Mouse (Mus musculus): ENCODE measurements around the gene Olfr324. TPM values are rescaled to one million over a fixed set of nuclear protein-coding genes. Genes with fewer than 3 reads are reported as not detected.

The Olfr324 gene
- polyA plus RNA-seq (2011; ENCODE audit: insufficient read depth, insufficient read length, low replicate concordance, missing spikeins) = not detected in 2 replicates

DNA sequence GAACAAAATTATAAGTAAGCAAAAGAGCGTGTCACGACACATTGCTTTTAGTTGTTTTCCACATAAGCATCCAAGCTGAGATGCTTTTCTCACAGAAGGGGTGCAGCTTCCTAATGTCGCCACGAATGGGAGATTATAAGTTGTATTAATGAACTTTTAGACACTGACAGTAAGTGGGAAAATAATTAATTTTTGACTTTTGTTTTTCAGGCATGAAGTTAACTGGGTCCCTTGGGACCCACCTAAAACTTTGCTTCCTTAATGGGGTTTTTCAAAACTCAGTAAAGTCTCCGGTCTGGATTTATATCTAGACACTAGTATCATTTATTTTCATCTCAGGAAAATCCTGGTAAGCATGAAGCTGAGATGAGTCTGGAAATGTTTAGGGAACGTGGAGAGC is at the start of gene Olfr324:
TSS of gene Olfr324 (plus strand) at position 301 of the 400 bp plus-strand sequence.
- Histone ChIP-seq H3K4me3 (replicated peaks; ENCODE audit: control insufficient read depth, low read depth, low read length) (no peak within 1 kb of the TSS), H3K4me1 (ENCODE audit: control insufficient read depth, insufficient read depth, low read length) (no peaks in the 10 kb centered on the region; the same call in 1 of the 2 replicates), H3K27ac (ENCODE audit: control insufficient read depth, insufficient read depth, low read depth, low read length, poor library complexity) (no peak within 1 kb of the TSS)
- TF ChIP-seq CTCF (IDR thresholded peaks at IDR 0.05; ENCODE audit: control insufficient read depth, insufficient read depth, low read length) (no peak), POLR2A (IDR thresholded peaks at IDR 0.05; ENCODE audit: borderline replicate concordance, control insufficient read depth, low read depth, low read length) (no peak)
- WGBS = 76% methylated on average over 6 of the region's 6 CpGs

DNA sequence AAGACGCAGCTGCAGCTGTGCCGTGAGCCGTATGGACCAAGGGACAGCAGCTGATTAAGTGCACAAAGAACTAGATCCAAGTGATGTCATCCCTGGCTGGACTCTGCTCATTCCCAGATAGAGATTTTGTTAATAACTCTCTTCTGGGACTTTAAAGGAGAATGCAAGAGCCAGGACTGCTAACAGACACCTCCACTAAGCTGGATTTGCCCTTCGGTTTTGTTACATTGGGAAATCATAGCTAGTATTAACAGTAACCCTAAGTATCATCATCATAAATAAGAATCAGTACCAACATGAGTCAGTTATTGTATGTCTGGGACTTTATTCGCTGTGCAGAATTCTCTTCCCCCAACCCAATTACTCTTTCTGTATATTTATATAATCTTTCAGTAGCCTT is 48.6 kb upstream of the Olfr324 start, which contains the start of gene Olfr329-ps:
TSS of gene Olfr329-ps (minus strand) at position 101 of the 400 bp plus-strand sequence.
- Histone ChIP-seq H3K4me3 (replicated peaks; ENCODE audit: control insufficient read depth, low read depth, low read length) (no peak within 1 kb of the TSS), H3K27ac (ENCODE audit: control insufficient read depth, insufficient read depth, low read depth, low read length, poor library complexity) (no peak within 1 kb of the TSS), H3K4me1 (ENCODE audit: control insufficient read depth, insufficient read depth, low read length) (no peaks in the 10 kb centered on the region)
- TF ChIP-seq POLR2A (IDR thresholded peaks at IDR 0.05; ENCODE audit: borderline replicate concordance, control insufficient read depth, low read depth, low read length) = no peak
- no peak for TF ChIP-seq CTCF (IDR thresholded peaks at IDR 0.05; ENCODE audit: control insufficient read depth, insufficient read depth, low read length)
- 76% methylated on average over 5 of the region's 5 CpGs for WGBS

DNA sequence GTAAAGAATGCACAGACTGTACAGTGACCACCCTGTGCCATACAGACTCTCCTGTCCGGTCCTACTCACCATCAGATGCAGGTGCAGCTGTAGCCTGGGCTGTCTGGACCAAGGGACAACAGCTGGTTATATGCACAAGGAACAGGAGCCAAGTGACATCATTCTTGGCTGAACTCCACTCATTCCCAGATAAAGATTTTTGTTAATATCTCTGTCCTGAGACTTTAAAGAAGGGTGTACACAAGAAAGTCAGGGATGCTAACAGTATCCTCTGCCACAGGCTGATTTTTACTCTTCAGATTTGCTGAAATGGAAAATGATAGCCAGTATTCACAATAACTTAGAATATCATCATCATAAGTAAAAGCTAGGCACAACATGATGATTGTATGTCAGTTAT is 39.4 kb upstream of the Olfr324 start, which contains the start of gene Olfr328:
TSS of gene Olfr328 (minus strand) at position 101 of the 400 bp plus-strand sequence.
- Histone ChIP-seq H3K4me3 (replicated peaks; ENCODE audit: control insufficient read depth, low read depth, low read length) (no peak within 1 kb of the TSS), H3K27ac (ENCODE audit: control insufficient read depth, insufficient read depth, low read depth, low read length, poor library complexity) (no peak within 1 kb of the TSS), H3K4me1 (ENCODE audit: control insufficient read depth, insufficient read depth, low read length) (no peaks in the 10 kb centered on the region)
- TF ChIP-seq POLR2A (IDR thresholded peaks at IDR 0.05; ENCODE audit: borderline replicate concordance, control insufficient read depth, low read depth, low read length) (no peak), CTCF (IDR thresholded peaks at IDR 0.05; ENCODE audit: control insufficient read depth, insufficient read depth, low read length) (no peak)
- WGBS = 71% methylated on average over 1 of the region's 1 CpGs

DNA sequence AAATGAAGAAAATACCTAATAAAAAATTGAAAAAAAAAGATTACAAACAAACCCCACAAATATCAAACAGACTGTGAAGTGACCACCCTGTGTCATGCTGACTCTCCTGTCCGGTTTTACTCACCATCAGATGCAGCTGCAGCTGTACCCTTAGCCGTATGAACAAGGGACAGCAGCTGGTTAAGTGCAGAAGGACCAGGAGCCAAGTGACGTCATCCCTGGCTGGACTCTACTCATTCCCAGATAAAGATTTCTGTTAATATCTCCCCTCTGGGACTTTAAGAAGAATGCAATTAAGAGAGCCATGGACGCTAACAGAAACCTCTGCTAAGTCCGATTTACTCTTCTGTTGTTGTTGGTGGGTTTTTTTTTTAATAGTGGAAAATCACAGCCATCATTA is 24.5 kb upstream of the Olfr324 start, which contains the start of gene Olfr224:
TSS of gene Olfr224 (minus strand) at position 149 of the 400 bp plus-strand sequence.
- TF ChIP-seq POLR2A (IDR thresholded peaks at IDR 0.05; ENCODE audit: borderline replicate concordance, control insufficient read depth, low read depth, low read length) (no peak), CTCF (IDR thresholded peaks at IDR 0.05; ENCODE audit: control insufficient read depth, insufficient read depth, low read length) (no peak)
- WGBS = 75% methylated on average over 5 of the region's 5 CpGs

DNA sequence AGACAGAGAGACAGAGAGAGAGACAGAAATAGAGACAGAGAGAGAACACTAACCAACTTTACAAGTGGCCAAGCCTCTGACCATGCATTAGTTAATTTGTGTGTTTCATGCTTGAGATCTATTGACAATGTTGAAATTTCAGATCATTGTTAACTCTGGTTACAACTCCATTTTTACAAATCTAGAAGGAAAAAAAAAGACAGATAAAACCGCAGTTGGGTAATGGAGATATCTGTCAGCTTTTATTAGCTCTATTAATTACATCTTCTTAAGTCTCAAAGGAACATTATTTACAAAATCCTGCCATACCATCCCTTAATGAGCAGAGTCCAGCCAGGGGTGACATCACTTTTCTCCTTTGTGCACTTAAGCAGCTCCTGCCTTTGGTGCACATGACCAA is 17.5 kb upstream of the Olfr324 start, which contains the start of gene Olfr325:
TSS of gene Olfr325 (plus strand) at position 301 of the 400 bp plus-strand sequence.
- TF ChIP-seq CTCF (IDR thresholded peaks at IDR 0.05; ENCODE audit: control insufficient read depth, insufficient read depth, low read length) = no peak
- no peak for TF ChIP-seq POLR2A (IDR thresholded peaks at IDR 0.05; ENCODE audit: borderline replicate concordance, control insufficient read depth, low read depth, low read length)
- WGBS = 72% methylated on average over 1 of the region's 1 CpGs
- Histone ChIP-seq H3K4me3 (replicated peaks; ENCODE audit: control insufficient read depth, low read depth, low read length) (no peak within 1 kb of the TSS), H3K27ac (ENCODE audit: control insufficient read depth, insufficient read depth, low read depth, low read length, poor library complexity) (no peak within 1 kb of the TSS), H3K4me1 (ENCODE audit: control insufficient read depth, insufficient read depth, low read length) (no peaks in the 10 kb centered on the region)

More for the DNA sequence above, 24.5 kb upstream of the Olfr324 start, which contains the start of gene Olfr224:
- Histone ChIP-seq H3K4me3 (replicated peaks; ENCODE audit: control insufficient read depth, low read depth, low read length) (no peak within 1 kb of the TSS), H3K27ac (ENCODE audit: control insufficient read depth, insufficient read depth, low read depth, low read length, poor library complexity) (no peak within 1 kb of the TSS), H3K4me1 (ENCODE audit: control insufficient read depth, insufficient read depth, low read length) (no peaks in the 10 kb centered on the region)

DNA sequence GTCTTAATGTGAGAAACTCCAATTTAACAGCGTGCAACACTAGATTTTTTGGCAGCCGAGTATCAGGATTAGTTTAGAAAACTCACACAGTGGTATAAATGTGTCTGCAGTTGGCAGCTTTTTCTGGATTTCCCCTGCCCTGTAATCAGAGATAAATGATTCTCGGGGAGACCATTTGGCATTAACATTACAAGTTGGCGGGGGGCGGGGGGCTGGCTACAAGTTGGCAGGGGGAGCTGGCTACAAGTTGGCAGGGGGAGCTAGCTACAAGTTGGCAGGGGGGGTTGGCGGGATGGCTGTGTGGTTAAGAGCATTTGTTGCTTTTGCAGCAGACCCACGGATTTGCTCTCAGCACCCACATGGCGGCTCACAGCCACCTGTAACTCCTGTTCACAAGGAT is 16.3 kb upstream of the Olfr324 start:
- no peak overlapping the region for H3K4me3 ChIP-seq (replicated peaks; ENCODE audit: control insufficient read depth, low read depth, low read length)
- TF ChIP-seq CTCF (IDR thresholded peaks at IDR 0.05; ENCODE audit: control insufficient read depth, insufficient read depth, low read length) = no peak
- TF ChIP-seq POLR2A (IDR thresholded peaks at IDR 0.05; ENCODE audit: borderline replicate concordance, control insufficient read depth, low read depth, low read length) = no peak

DNA sequence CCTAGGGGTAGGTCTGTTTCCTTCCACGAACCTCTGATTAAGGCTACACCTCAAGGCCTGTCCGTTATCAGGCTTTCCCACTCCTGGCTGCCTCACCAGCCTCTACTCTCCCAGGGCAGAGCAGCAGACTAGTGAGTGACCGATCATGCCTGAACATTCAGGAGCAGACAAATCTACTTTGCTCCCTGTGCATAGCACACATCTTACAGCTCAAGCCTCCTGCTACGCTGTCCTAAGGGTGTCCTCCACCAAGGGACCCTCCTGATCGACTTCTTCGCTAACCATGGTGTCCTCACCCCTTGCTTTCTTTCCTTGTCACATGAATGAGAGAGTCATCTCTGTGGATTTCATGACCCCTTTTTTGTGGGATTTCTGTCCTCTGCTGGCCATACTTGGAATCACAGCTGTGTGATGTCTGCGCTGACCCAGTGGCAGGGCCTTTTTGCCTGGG is 7.0 kb upstream of the Olfr324 start:
- H3K27ac ChIP-seq (ENCODE audit: control insufficient read depth, insufficient read depth, low read depth, low read length, poor library complexity) = peak overlapping the region; percentile 88
- no peaks in the 10 kb centered on the region; the same call in 1 of the 2 replicates for H3K4me1 ChIP-seq (ENCODE audit: control insufficient read depth, insufficient read depth, low read length)
- TF ChIP-seq CTCF (IDR thresholded peaks at IDR 0.05; ENCODE audit: control insufficient read depth, insufficient read depth, low read length) = 0 out of 2 replicates have a peak, but pooled peaks have one; percentile 26
- TF ChIP-seq POLR2A (IDR thresholded peaks at IDR 0.05; ENCODE audit: borderline replicate concordance, control insufficient read depth, low read depth, low read length) = no peak
- WGBS = 56% methylated on average over 7 of the region's 7 CpGs
- no peak overlapping the region for H3K4me3 ChIP-seq (replicated peaks; ENCODE audit: control insufficient read depth, low read depth, low read length)

More for the DNA sequence above, 16.3 kb upstream of the Olfr324 start:
- Histone ChIP-seq H3K4me1 (ENCODE audit: control insufficient read depth, insufficient read depth, low read length) (no peaks in the 10 kb centered on the region), H3K27ac (ENCODE audit: control insufficient read depth, insufficient read depth, low read depth, low read length, poor library complexity) (no peak overlapping the region)
- WGBS = 73% methylated on average over 8 of the region's 8 CpGs

DNA sequence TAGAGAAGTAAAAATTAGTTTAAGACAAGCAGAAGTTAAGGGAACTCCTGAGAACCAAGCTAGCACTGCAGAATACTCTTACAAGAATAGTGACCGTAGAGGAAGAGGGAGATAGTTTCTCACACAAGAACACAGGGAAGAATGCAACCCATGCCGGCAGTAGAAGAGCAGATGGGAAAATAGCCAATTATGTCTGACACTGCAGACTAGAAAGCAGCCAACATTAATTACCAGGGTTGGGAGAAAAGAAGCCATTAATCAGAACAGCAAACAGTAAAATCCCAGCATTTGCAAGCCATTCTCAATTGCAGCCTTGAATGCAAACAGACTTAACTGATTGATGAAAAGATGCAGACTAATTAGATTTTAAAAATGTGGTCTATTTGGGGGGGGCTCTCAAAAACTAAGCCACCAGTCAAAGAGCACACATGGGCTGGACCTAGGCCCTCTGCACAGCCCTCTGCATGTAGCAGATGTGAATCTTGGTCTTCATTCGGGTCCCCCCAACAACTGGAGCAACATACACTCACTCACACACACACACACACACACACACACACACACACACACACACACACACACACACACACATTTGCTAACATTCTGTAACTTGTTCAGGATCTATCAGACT is 6.2 kb upstream of the Olfr324 start:
- no peaks in the 10 kb centered on the region; the same call in 1 of the 2 replicates for H3K4me1 ChIP-seq (ENCODE audit: control insufficient read depth, insufficient read depth, low read length)
- no peak for TF ChIP-seq CTCF (IDR thresholded peaks at IDR 0.05; ENCODE audit: control insufficient read depth, insufficient read depth, low read length)
- TF ChIP-seq POLR2A (IDR thresholded peaks at IDR 0.05; ENCODE audit: borderline replicate concordance, control insufficient read depth, low read depth, low read length) = no peak
- H3K4me3 ChIP-seq (replicated peaks; ENCODE audit: control insufficient read depth, low read depth, low read length) = no peak overlapping the region
- 79% methylated on average over 3 of the region's 3 CpGs for WGBS
- H3K27ac ChIP-seq (ENCODE audit: control insufficient read depth, insufficient read depth, low read depth, low read length, poor library complexity) = no peak overlapping the region
